Mouse (Mus musculus) urinary bladder, postnatal 4 days (tissue): ENCODE data around the gene Calhm5.

Experiments used
- DNase-seq, 2 experiments: peaks; one replicate each; pipeline ENCODE4 v3.0.0; 2021 to 2022; ENCODE audit warnings: low spot score in 2 of 2

The Calhm5 gene

DNA sequence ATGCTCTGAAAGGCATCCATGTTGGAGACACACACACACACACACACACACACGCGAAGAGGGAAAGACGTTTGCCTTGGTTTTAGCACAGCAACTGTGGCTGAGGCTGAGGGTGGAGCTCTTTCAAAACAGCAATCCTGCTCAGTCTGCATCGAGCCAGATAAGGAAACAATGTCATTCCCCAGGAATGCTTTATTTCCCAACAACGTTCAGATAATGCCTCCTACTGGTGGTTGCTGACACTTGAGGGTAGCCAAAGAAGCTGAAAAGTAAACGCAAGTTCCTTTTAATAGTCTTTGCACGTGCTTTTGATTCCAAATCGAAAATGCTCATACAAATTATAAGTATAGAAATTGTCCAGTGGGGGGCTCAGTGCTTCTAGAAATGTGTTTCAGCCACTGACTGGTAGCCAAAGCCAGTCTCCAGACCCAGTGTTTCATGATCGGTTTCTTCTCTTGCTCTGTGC is at the start of gene Calhm5:
Calhm5 (minus strand) TSS at position 102 of the 466 bp plus-strand sequence.
- DNase-seq, result peak; percentile 30 to 60

GRCm38 (mm10) chr10:34141693-34142092 is 45.4 kb upstream of the Calhm5 start:
- DNase-seq, result no peak

DNA sequence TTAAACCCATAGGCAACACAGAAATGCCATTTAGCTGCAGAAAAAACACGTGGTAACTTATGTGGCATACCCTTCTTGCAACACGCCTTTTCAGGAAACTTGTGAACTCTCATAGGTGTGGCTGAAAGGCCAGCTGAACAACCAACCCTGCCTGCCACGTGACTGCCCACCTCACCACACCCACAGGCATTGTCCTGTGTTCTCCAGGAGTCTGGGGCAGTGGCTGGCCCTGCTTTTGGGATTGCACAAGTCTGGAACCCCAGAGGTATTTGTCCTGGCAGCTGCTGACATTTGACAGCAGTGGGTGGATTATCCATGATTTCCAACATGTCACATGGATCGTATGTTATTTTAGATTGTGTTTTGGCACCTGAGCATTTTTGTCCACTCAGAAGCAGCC is 43.4 kb upstream of the Calhm5 start:
- DNase-seq, result no peak

GRCm38 (mm10) chr10:34138027-34138426 is 41.7 kb upstream of the Calhm5 start:
- DNase-seq, result no peak

GRCm38 (mm10) chr10:34136432-34136831 is 40.1 kb upstream of the Calhm5 start:
- no peak for DNase-seq

- DNase-seq, result no peak
Observed at GRCm38 (mm10) chr10:34131356-34131755, 35.0 kb upstream of the Calhm5 start.

DNA sequence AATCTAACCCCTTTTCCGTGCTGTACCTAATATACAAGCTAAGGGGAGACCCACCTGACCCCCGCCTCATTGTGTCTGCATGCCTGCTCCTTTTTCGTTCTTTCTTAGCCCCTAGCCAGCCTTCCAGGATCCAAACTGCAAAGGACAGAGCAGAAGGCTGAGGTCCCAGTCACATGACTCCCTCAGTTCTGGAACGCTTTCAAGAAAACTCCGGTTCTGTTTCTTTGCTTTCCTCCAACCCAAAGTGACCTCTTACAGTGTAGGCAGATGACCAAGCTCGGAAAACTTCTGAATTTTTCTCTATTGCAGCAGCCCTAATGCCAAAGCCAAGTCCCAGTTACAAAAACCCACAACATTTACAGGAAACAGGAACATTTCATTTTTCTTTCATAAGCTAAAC is 32.1 kb upstream of the Calhm5 start:
- DNase-seq, result no peak

DNA sequence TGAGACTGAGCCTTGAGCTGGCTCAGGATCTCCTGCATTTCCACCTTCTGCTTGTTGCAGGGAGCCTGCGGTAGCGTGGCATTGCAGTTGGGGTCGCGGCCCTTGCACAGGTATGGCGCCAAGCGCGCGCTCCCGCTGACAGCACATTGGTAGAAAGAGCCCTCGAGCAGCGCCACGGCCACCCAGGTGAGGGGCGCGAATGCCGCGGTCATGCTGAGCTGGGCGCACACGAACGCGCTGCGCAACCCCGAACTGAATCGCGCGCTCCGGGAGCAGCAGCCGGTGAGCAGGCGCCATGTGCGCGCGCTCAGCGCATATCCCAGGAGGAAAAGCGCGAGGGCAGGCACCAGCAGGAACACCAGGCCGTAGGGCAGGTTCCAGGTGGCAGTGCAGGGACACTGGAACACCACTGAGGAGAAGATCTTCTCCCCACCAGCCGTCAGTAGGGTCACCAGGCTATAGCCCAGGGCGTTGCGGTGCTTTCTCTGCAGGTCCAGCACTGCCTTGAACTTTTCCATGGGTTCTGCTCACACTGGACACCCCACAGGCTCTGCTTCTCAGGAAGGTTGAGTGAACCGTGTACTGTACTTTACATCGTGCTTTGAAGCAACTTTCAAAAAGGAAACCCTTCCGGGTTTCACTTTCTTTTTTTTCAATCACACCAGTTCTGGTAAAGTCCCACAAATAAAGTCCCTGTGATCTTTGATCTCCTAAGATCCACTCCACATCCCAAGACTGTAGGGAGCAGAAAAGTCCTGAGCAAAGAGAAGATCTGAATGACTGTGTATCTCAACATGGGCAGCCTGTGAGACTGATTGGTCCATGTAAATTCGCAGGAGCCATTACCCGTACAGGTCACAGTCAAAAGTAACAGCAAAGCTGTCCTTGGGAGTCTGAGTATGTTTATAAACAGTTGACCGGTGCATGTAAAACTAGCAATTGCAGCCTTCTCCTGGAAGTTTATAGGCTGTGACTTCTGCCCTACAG is 31.4 kb upstream of the Calhm5 start, which contains the start of gene Calhm6:
Calhm6 (minus strand) TSS at position 593 of the 987 bp plus-strand sequence.
- DNase-seq, result peak in 1 of 2 experiments; percentile 20

GRCm38 (mm10) chr10:34118421-34118820 is 22.1 kb upstream of the Calhm5 start:
- no peak for DNase-seq

DNA sequence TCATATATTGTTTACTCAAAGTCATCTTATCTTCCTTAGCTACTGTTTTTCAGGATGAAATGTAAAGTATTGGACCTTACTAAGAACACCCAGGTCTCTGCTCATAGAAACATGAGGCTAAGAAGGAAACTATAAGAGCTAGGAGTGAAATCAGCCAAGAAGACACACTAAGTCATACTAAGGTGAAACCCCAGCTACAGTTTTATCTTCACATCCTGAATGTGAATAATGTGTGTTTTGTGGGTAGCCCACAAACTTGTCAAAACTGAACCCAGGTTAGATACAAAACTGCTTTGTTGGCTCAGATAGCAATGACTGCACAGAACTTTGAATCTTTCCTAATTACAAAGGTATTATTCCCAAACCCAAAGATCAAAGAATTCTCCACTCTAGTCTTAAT is 21.5 kb upstream of the Calhm5 start:
- no peak for DNase-seq

DNA sequence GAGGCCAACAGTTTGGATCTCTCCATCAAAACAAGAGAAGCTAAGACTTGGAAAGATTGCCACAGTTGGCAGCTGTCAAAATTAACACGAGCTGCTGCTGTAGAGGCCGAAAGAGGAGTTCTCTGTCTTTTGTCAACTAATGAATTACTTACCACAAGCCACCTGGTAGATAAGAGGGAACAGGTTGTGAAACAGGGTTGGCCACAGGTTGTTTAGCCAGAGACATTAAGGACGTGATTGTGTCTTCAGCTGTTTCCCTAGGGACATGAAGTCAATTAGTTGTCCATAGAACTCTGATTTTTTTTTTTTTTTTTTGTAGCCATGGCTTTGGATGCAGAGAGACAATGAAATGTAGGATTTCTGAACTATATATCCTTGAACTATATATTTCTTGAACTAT is 20.8 kb upstream of the Calhm5 start:
- DNase-seq, result no peak

DNA sequence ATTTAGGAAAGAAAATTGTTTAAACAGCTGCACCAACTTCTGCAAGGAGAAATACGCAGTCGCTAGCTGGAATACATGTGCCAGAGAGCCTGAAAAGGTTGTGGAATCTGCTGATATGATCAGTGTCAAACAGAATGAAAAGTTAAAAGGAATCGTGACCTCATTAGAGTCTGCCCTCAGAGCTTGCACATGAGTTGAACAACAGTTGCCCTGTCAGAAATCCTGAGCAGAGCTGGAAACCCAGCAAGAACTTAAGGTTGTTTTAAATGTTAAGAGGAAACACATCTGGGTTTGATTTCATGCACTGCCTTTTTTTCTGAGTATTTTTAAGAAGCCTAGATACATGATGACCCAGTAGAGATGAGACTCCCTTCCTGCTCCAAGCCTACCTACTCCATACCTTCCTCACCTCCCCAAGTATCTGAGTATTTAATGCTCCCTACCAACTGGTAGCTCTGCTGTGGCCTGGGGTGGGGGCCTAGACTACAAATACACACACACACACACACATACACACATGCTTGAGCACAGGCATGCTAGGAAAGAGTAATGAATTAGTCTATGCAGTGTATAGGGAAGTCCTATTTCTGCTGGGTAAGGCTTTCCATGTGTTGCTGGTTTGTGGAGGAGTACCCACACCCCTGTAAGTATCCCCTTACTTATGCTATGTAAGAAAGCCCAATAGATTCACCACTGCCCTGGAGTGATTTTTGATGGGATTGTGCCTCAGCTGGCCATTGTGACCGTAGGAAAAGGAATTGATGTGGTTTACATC is 15.8 kb upstream of the Calhm5 start:
- no peak for DNase-seq

DNA sequence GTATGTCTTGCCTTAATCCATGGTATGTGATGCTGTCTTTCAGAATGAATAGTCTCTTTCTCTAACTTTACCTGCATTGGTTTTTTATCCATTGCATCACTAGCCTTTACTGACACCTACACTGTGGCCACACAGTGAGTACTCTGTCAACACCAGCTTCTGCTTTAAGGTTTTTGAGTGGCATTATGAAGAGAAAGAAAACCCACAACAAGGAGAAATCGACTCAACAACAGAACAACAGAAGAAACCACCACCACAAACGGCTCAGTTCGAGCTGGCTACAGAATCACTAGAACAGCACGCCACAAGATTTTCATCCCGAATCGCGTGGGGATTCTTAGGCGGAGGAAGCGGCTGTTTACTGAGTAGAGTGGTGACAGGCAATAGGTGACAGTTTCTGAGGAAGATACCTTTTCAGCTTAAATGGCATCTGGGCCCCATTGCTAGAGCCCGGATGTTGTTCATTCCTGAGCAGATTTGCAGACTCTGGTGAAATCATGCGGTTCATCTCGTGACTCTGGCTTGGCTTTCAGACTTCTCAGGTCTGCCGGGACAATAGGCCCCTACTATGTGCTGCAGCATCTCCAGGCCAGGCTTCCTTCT is 14.6 kb upstream of the Calhm5 start:
- DNase-seq, result no peak

GRCm38 (mm10) chr10:34095964-34096363 is 355 bp downstream of the Calhm5 start:
- DNase-seq, result no peak

GRCm38 (mm10) chr10:34095147-34095546 is 1.2 kb downstream of the Calhm5 start:
- DNase-seq, result no peak

- no peak for DNase-seq
Observed at GRCm38 (mm10) chr10:34091888-34092287, 4.4 kb downstream of the Calhm5 start.

- DNase-seq, result no peak
Observed at GRCm38 (mm10) chr10:34090481-34090880, 5.8 kb downstream of the Calhm5 start.

DNA sequence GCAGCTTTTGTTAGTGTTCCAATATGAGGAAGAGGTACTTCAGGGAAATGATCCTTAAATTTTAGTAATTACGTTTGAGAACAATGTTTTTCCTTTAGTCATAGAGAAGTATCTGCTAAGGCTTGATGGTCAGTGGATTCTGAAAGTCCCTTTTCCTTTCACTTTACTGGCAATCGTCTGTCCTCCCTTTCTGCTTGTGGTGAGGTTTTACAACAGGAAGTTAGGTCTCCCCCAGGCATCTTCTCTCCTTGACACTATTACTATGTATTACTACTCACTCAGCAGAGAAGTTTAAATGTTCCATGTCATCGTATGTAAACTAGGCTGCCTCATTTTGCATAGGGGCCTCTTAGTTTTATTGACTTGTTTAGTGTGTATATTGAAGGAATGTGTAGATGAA is 6.8 kb downstream of the Calhm5 start:
- DNase-seq, result no peak

GRCm38 (mm10) chr10:34088515-34088914 is 7.8 kb downstream of the Calhm5 start:
- no peak for DNase-seq

GRCm38 (mm10) chr10:34086514-34086913 is 9.8 kb downstream of the Calhm5 start:
- no peak for DNase-seq

DNA sequence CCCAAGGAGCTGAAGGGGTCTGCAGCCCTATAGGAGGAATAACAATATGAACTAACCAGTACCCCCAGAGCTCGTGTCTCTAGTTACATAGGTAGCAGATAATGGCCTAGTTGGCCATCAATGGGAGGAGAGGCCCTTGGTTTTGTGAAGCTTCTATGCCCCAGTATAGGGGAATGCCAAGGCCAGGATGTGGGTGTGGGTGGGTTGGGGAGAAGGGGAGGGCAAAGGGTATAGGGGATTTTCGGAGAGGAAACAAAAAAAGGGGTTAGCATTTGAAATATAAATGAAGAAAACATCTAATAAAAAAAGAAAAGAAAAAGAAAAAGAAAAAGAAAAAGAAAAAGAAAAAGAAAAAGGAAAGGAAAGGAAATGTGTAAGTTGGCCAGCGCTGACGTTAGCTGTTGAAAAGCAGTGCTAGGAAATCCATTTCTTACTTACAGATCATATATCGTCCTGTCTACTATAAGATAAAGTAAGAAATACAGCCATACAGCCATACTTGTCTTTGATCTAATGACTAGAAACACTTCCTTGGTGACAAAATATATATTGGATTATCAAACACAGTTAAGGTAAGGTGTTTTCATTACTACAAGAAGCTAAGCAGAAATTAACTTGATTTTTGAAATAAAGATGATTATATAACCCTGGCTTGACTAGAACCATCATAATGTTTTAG is 21.7 kb downstream of the Calhm5 start:
- DNase-seq, result no peak
